Mouse (Mus musculus) embryonic facial prominence, embryonic 15.5 days (tissue): ENCODE results near the gene Lgi2. TPM values are rescaled to one million over a fixed set of nuclear protein-coding genes. Genes with fewer than 3 reads are reported as not detected.
A peak's percentile ranks its signal among the peaks of the same experiment; 100 is the strongest.

Experiments
- ATAC-seq: fragments of 200-750 bp; cut with Nextera tagmentation; 2 replicates; pipeline ENCODE4 v1.8.0; 2017; ENCODE audit warnings: low read depth, moderate TSS enrichment; ENCODE audit not compliant: insufficient number of reproducible peaks, low FRiP score, low TSS enrichment
- H3K27ac ChIP-seq: fragments of 300-500 bp; sonication (generic); replicated peaks from 2 replicates; pipeline ENCODE4 v1.5.1; 2015; ENCODE audit warnings: mild to moderate bottlenecking, inconsistent platforms
- H3K27me3 ChIP-seq: fragments of 300-500 bp; sonication (generic); 2 replicates; pipeline ENCODE4 v1.6.1; 2015; ENCODE audit warnings: inconsistent platforms
- H3K36me3 ChIP-seq: fragments of 300-500 bp; sonication (generic); 2 replicates; pipeline ENCODE4 v1.6.1; 2015; ENCODE audit warnings: mild to moderate bottlenecking, inconsistent platforms
- H3K4me1 ChIP-seq: fragments of 300-500 bp; sonication (generic); 2 replicates; pipeline ENCODE4 v1.6.1; 2015; ENCODE audit warnings: inconsistent platforms
- H3K4me2 ChIP-seq: fragments of 300-500 bp; sonication (generic); replicated peaks from 2 replicates; pipeline ENCODE4 v1.6.1; 2015; ENCODE audit warnings: mild to moderate bottlenecking, inconsistent platforms
- H3K4me3 ChIP-seq: fragments of 300-500 bp; sonication (generic); replicated peaks from 2 replicates; pipeline ENCODE4 v1.5.1; 2015; ENCODE audit warnings: mild to moderate bottlenecking, inconsistent platforms
- H3K9ac ChIP-seq: fragments of 300-500 bp; sonication (generic); 2 replicates; pipeline ENCODE4 v1.6.1; 2015; ENCODE audit warnings: inconsistent platforms
- H3K9me3 ChIP-seq: fragments of 300-500 bp; sonication (generic); replicated peaks from 2 replicates; pipeline ENCODE4 v1.6.1; 2016; ENCODE audit warnings: inconsistent platforms
- WGBS: fragments of 180-500 bp; shearing (Covaris S2); methylation state at CpG from one replicate; pipeline ENCODE4 v1.1.7; 2015; 5-methylcytosine and 5-hydroxymethylcytosine counted together
- polyA plus RNA-seq: library from polyadenylated mRNA; unstranded; fragments of >200 nt; fragmentation: Nextera tagmentation; extraction: Ambion mirVana; gene quantifications from 2 replicates; pipeline ENCODE4 v1.2.1, GENCODE M21; 2015

The Lgi2 gene
- polyA plus RNA-seq, 1 experiment from 2014 or later = 7.5 TPM

DNA sequence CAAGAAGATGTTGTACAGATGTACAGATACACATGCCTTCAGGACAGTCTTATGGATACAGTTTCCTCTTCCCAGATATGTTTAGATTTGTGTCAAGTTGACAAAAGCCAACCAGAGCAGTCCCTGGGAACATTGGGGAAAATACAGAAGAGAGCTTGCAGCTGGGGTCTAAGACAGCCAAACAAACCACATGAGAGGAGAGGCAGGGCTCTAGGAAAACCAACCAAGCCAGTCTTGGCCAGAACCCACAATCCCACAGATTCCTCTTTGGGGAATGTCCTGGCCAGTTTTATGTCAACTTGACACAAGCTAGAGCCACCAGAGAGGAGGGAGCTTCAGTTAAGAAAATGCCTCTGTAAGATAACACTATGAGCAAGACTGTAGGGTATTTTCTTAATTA, 26.8 kb downstream of the Lgi2 start:
- Histone ChIP-seq H3K9me3 (no peaks in the 10 kb centered on the region), H3K27ac (no peak overlapping the region), H3K4me2 (no peak overlapping the region), H3K9ac (no peak overlapping the region), H3K4me1 (peaks cover 17% of the 10 kb centered on the region), H3K4me3 (no peak overlapping the region), H3K27me3 (no peaks in the 10 kb centered on the region), H3K36me3 (peaks cover 5% of the 10 kb centered on the region; the same call in 1 of the 2 replicates)
- peak; percentile 45; the same call in 1 of the 2 replicates for ATAC-seq

DNA sequence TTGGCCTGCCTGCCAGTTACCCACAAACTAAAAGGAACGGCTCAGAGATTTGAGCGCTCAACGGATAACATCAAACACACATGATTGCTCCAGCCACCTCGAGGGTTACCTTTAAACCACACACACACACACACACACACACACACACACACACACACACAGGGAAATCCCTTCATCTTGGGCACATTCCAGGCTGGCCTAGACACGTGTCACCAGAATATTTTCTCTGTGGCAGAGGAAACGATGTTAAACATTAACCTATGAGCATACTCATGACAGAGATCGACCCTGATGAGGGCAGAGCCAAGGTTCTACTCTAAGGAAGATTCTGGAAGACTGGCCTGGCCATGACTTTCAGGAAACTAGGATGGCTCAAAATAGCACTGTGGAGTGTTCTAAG, 29.2 kb downstream of the Lgi2 start:
- peaks cover 21% of the 10 kb centered on the region for H3K4me1 ChIP-seq
- 58% methylated on average over 7 of the region's 7 CpGs for WGBS
- H3K9ac ChIP-seq = no peak overlapping the region
- H3K36me3 ChIP-seq = peaks cover 5% of the 10 kb centered on the region; the same call in 1 of the 2 replicates
- no peaks in the 10 kb centered on the region for H3K27me3 ChIP-seq
- no peaks in the 10 kb centered on the region for H3K9me3 ChIP-seq
- no peak overlapping the region for H3K4me2 ChIP-seq
- no peak for ATAC-seq
- no peak overlapping the region for H3K4me3 ChIP-seq
- H3K27ac ChIP-seq = no peak overlapping the region

DNA sequence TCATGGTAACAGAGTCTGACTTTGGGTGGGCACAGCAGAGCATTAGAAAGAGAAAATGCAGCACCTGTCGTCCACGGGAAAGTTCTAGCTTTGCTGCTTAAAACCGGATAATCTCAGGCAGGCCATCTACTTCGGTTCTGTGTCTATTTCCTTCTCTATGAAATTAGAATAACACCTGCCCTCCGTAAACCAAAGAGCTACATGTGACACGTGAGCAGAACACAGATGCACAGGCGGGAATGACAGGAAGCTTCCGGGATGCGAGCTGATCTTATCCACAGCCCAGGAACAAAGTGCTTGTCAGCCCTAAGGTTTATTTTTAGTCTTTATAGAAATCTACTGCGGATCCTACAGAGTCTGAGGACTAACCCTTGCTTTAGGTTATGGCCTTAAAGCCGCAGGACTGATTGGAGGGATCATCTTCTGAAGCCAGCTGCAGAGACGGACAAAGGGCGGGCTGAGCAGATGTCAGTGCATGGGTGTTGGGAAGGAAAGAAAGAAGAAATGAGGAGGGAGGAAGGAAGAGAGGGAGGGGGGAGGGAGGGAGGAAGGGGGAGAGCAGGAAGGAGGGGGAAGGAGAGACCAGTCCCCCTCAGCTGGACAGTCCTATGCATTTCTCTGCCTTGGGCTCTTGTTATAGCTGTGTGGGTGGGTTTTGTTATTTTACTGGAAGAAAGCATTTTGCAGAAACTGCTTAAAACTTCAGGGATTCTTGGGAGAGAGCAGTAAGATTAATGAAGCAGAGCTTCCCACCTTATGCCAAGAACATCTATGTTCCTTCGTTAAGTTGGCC, 31.3 kb downstream of the Lgi2 start:
- ATAC-seq = no peak
- H3K27ac ChIP-seq = no peak overlapping the region
- H3K4me2 ChIP-seq = no peak overlapping the region
- no peaks in the 10 kb centered on the region for H3K9me3 ChIP-seq
- no peak overlapping the region for H3K4me3 ChIP-seq
- no peak overlapping the region for H3K9ac ChIP-seq
- H3K36me3 ChIP-seq = peaks cover 5% of the 10 kb centered on the region; the same call in 1 of the 2 replicates
- H3K4me1 ChIP-seq = peaks cover 14% of the 10 kb centered on the region
- H3K27me3 ChIP-seq = no peaks in the 10 kb centered on the region
- 62% methylated on average over 14 of the region's 14 CpGs for WGBS

DNA sequence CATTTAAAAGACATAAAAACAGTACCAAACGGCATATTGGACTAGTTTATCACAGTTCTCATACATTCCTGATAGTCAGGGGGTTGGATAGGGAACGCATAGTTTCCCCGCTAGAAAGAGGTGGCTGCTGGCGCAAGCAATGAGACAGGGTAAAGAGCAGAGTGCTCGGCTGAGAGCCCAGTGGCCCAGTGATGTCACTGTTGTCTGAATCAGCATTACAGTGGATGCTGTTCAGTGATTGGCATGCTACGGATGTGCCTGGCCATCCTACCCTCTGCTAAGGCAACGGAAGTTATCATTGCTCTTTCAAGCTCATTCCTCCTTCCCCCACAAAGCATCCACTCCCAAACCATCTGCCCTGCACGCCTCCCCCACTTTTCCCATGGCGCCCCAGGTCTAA, 32.6 kb downstream of the Lgi2 start:
- peaks cover 5% of the 10 kb centered on the region; the same call in 1 of the 2 replicates for H3K36me3 ChIP-seq
- no peak for ATAC-seq
- H3K4me2 ChIP-seq = no peak overlapping the region
- H3K9me3 ChIP-seq = no peaks in the 10 kb centered on the region
- H3K27ac ChIP-seq = no peak overlapping the region
- WGBS = 76% methylated on average over 9 of the region's 9 CpGs
- H3K9ac ChIP-seq = no peak overlapping the region
- no peaks in the 10 kb centered on the region for H3K27me3 ChIP-seq
- H3K4me1 ChIP-seq = peaks cover 8% of the 10 kb centered on the region
- H3K4me3 ChIP-seq = no peak overlapping the region

DNA sequence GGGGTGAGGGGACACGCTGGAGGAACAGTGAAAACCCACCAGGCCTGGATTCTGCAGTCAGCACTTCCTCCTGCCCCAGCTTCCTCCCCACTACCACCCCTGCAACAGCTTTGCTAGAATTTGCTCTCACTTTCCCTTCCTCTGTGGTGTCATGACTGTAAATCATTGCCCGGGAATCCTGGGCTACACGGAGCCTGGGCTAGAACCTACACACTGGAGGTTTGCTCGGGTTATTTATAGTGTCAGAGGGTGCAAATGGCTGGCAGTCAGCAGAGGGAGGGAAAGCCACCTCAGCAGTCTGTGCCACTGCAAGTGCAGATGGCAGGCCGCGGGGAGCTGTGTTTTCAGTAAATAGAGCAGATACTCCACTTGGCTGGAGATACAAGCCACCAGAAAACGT, 37.7 kb downstream of the Lgi2 start:
- no peak overlapping the region for H3K9ac ChIP-seq
- WGBS = 55% methylated on average over 7 of the region's 7 CpGs
- no peak overlapping the region for H3K4me2 ChIP-seq
- no peak overlapping the region for H3K27ac ChIP-seq
- ATAC-seq = no peak
- H3K4me3 ChIP-seq = no peak overlapping the region
- H3K9me3 ChIP-seq = no peaks in the 10 kb centered on the region
- 0 out of 2 replicates have a peak, but pooled peaks cover 3% of the 10 kb centered on the region for H3K27me3 ChIP-seq
- H3K4me1 ChIP-seq = no peaks in the 10 kb centered on the region
- no peaks in the 10 kb centered on the region for H3K36me3 ChIP-seq

DNA sequence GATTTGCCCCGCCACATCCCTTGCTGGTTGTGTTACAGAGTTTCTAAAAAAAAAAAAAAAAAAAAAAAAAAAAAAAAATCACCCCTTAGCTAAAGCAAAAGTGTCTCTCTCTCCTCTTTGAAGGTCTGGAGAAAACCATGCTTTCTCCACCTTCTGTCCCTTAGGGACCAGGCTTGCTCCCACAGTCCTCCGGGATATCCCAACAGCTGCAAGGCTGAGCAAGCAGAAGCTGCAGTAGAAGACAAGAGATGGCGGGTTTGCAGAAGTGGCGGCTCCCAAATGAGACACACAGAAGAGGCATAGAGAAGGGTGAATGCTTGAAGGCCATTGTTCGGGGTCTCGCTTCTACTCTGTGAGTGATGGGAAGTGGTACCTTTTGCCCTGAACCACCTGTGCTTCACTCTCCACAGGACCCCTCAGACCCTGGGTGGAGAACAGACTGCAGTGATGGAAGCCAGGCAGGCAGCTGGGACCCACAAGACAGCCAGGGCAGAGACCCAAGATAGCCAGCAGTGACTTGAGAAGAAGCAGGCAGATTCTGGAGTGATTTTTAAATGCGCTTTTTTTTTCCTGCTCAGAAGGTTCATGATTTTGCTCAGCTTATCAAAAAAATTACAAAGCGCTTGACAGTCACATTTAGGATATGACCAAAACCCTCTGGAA, 39.8 kb downstream of the Lgi2 start:
- no peak for ATAC-seq
- 90% methylated on average over 8 of the region's 8 CpGs for WGBS
- Histone ChIP-seq H3K36me3 (no peaks in the 10 kb centered on the region), H3K4me3 (no peak overlapping the region), H3K9me3 (no peaks in the 10 kb centered on the region), H3K27ac (no peak overlapping the region), H3K4me2 (no peak overlapping the region), H3K9ac (no peak overlapping the region), H3K4me1 (no peaks in the 10 kb centered on the region), H3K27me3 (0 out of 2 replicates have a peak, but pooled peaks cover 3% of the 10 kb centered on the region)

DNA sequence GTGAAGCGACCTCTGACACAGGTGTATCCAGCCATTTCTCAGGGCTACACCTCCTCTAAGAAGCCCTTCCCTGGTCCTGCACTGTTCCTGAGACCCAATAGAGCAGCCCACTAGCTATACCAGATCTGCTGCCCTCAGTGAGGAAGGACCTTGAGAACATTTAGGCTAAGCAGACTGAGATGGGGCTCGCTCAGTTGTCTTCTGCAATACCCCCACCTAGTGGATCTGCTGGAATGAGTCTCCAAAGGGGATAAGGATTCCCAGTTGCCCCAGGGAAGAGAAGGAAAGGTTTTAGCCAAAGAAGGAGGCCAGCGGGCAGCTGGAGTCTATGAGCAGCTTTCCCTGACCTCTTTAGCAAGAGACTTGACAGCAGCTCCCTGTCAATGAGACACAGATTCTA, 42.1 kb downstream of the Lgi2 start:
- peak; percentile 56; the same call in 1 of the 2 replicates for ATAC-seq
- no peak overlapping the region for H3K4me2 ChIP-seq
- no peak overlapping the region for H3K27ac ChIP-seq
- 0 out of 2 replicates have a peak, but pooled peaks cover 3% of the 10 kb centered on the region for H3K27me3 ChIP-seq
- H3K36me3 ChIP-seq = no peaks in the 10 kb centered on the region
- no peak overlapping the region for H3K9ac ChIP-seq
- no peaks in the 10 kb centered on the region for H3K4me1 ChIP-seq
- no peaks in the 10 kb centered on the region for H3K9me3 ChIP-seq
- 45% methylated on average over 3 of the region's 3 CpGs for WGBS
- H3K4me3 ChIP-seq = no peak overlapping the region

DNA sequence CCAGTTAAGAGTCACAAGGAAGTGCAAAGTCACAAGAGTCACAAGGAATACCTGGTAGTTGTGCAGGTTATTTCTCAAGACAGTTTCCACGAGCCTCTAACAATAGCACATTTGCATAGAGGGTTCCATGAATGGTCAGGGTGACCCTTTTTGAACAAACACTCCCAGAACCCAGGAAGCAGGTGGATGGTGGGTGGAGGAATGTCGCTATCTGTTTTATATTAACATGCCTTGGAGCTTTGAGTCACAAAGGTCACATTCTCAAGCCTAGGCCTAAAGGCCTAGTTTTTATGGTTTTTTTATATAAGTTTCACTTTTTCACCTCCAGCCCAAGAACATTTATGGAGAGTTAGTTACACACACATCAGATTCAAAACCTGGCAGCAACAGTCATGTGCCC, 46.3 kb downstream of the Lgi2 start:
- Histone ChIP-seq H3K4me2 (no peak overlapping the region), H3K4me1 (peaks cover 14% of the 10 kb centered on the region), H3K9me3 (no peaks in the 10 kb centered on the region), H3K27me3 (peaks cover 5% of the 10 kb centered on the region), H3K27ac (no peak overlapping the region), H3K4me3 (no peak overlapping the region), H3K9ac (no peak overlapping the region), H3K36me3 (no peaks in the 10 kb centered on the region)
- no peak for ATAC-seq
- WGBS = 92% methylated on average over 2 of the region's 2 CpGs

DNA sequence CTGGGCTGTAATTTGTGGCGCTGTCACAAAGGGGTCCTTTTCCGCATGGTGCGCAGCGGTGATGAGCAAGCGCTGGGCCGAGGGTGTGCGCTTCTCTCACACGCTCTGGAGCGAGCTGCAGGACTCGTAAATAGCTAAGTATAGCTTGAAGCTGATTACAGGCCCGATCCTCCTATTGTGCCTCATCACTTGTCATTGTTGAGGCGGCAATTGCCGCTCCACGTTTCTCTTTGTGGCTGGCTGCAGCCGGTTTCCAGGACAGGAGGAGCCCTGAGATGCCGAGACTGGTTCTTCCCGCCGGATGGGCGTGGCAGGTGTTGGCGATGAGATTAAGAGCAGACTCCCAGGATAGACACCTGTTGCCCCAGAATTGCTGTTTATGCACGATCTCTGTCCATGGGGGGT, 50.2 kb downstream of the Lgi2 start:
- no peak overlapping the region for H3K9ac ChIP-seq
- peak overlapping the region; percentile 52 for H3K4me2 ChIP-seq
- peaks cover 5% of the 10 kb centered on the region for H3K27me3 ChIP-seq
- H3K9me3 ChIP-seq = no peaks in the 10 kb centered on the region
- peaks cover 14% of the 10 kb centered on the region for H3K4me1 ChIP-seq
- 23% methylated on average over 21 of the region's 21 CpGs for WGBS
- peak overlapping the region; percentile 26 for H3K4me3 ChIP-seq
- no peaks in the 10 kb centered on the region for H3K36me3 ChIP-seq
- no peak overlapping the region for H3K27ac ChIP-seq
- peak; percentile 39; the same call in 1 of the 2 replicates for ATAC-seq

DNA sequence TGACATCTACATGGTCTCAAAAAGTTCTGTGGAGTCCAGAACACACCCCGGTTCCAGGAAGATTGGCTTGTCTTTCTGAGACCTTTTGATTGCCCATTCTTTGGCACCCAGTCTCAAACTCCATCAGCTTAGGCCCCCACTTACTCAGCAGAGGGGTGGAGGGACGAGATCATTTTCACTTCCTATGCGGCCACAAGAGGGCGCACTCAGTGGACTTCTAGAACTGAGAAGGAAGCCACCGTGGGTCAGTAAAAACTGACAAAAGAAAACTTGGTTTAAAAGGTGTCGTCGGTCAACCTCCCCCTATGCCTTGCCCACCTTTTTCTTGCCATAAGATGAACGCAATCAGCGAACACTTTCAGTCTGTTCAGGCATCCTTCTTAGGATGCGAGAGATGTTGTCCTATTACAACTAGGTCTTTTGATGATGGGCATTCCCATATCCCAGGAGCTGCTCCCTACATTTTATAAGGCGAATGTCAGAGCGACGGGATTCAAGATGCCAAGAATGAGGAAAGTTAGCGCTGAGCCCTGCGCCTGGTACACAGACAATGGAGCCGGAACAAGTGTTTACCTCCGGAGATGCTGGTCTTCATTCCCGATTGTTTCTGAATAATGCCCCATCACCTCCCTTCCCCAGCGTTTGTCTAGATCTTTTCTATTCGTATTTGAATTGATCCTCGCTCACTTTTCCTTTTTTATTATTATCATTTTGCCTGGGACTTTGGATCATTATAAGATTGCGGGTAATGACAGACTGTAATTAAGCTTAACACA, 50.8 kb downstream of the Lgi2 start:
- Histone ChIP-seq H3K4me1 (peaks cover 14% of the 10 kb centered on the region), H3K27ac (no peak overlapping the region), H3K4me3 (peak overlapping the region; percentile 26), H3K9ac (no peak overlapping the region), H3K36me3 (no peaks in the 10 kb centered on the region), H3K27me3 (peaks cover 5% of the 10 kb centered on the region), H3K9me3 (no peaks in the 10 kb centered on the region), H3K4me2 (peak overlapping the region; percentile 52)
- no peak for ATAC-seq
- WGBS = 24% methylated on average over 22 of the region's 22 CpGs

DNA sequence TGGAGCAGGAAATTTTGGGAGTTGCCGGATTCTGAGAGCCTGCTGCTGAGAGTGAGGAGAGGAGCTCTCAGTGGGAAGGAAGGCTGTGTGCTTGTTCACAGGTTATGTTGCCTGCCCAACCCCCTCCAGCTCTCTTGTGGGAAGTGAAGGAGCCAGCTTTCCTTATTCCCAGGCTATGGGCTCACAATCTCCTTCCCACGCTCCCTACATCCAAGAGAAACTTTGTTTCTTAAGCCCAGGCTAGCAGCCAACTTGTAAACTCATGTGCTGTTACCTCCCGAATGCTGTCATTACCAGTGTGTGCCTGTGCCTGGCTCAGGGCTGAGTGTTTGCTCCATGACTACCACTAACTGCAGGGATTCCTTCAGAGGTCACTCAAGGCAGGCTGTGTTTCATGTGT, 55.2 kb downstream of the Lgi2 start:
- Histone ChIP-seq H3K36me3 (no peaks in the 10 kb centered on the region), H3K27ac (no peak overlapping the region), H3K4me2 (no peak overlapping the region), H3K4me1 (peaks cover 10% of the 10 kb centered on the region), H3K9me3 (no peaks in the 10 kb centered on the region), H3K9ac (no peak overlapping the region), H3K4me3 (no peak overlapping the region), H3K27me3 (no peaks in the 10 kb centered on the region; the same call in 1 of the 2 replicates)
- 76% methylated on average over 3 of the region's 3 CpGs for WGBS
- no peak for ATAC-seq
